Mouse (Mus musculus) induced T-regulatory cell, adult 2 months (primary cell): ENCODE data around the gene Fam120a.

ENCODE experiments used
- DNase-seq: peaks from one replicate; pipeline ENCODE4 v3.0.0-alpha.2; 2012; ENCODE audit warnings: low read depth

Gene Fam120a

DNA sequence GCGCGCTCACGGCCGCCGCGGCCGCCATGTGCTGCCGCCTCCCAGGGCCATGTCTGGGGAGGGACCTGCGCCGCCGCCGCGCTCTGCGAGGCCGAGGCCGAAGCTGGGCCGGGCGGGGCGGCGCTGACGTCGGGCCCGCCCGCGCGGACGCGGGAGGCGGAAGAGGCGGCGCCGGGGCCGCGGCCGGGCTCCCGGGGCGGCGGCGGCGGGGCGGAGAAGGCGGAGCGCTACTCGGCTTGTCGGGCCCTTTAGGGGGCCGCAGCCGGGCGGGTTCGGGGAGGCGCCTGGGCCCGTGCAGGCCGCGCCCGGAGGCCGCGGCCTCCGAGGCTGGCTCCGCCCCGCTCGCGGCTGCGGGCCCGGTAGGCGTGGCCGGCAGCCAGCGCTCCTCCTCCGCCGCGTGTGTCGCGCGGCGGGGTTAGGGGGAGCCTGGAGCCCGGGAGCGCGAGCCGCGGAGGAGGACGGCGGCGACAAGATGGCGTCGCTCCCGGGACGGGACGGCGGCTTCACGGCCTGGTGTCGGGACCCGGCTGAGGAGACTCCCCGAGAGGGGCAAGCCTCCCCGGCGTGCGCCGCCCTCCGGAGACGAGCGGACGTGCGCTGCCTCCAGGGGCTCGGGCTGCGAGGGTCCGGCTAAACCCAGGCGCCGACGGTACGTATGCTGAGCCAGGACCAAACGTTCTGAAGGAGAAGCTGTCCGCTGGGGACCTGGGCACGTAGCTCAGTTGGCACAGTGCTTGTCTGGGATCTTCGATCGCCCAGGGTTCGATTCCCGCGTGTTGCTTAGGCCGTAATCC, at the start of gene Fam120a:
TSS of gene Fam120a (minus strand) at position 62 of the 794 bp plus-strand sequence.
- peak; percentile 89 for DNase-seq

DNA sequence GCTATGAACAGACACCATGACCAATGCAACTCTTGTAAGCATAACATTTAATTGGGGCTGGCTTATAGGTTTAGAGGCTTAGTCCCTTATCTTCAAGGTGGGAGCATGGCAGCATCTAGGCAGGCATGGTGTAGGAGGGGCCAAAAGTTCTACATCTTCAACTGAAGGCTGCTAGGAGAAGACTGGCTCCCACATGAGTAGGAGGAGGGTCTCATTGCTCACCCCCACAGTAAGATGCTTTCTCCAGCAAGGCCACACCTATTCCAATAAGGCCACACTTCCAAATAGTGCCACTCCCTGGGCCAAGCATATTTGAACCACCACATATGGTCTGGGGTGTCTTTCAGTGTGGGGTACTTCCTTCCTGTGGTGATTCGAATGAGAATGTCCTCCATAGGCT, 49.6 kb upstream of the Fam120a start:
- DNase-seq = no peak

DNA sequence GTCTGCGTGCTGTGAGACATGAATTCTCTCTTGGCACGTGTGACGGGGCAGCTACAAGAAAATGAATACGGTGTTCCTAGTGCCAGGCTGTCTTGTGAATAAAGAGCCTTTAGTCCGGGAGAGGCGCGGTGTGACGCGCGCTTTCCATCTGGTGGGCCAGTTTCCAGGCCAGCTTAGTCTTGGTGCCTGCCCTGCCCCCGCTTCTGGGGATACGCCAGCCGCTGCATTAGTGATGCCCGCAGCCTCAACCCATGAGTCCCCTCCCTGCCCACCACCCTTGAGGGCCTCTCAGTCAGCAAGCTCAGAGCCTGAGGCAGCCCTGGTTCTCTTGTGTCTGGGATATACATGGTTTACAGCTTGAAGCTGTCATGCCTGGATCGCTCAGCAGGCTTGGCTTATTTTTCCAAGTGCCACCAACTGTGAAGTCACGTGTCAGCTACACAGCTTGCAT, 48.5 kb upstream of the Fam120a start:
- no peak for DNase-seq

DNA sequence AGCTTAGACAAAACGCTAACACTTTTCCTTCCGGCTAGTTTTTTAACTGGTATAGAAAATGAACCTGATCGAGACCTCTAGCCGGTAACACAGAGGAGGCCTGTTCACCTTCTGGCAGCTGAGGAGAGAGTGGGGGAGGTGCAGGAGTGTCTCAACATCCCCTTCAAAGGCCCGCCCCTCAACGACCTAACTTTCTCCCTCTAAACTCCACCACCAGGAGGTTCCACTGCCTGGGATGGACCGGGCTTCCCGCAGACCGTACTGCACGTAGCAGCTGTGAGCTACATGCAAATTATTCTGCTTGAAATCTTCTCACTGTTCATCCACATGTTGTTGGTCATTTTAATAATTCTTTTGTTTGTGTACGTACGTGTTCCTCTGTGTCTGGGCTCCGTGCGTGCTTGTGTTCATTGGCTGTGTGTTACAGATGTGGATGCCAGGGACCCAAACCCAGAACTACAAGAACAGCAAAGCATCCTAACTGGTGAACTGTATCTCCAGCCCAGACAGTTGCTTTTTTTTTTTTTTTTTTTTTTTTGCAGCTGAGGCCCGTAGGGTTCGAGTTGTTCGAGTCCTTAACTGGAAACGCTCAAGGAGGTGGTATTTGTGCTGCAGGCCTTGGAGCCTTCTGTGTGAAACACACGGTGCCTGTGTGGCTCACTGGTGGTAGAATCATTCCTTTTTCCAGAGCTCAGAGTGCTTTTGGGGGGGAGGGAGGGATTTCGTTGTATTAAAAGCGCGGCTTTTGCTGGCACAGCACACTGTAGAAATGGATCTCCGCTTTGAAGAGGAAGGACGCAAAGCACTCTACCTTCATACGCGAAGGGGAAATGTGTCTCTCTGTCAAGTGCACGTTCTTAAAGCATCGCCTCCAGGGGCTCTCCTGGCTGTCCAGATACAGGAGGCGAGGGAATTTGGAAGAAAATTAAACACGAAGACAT, 47.8 kb upstream of the Fam120a start:
- DNase-seq = peak; percentile 27

DNA sequence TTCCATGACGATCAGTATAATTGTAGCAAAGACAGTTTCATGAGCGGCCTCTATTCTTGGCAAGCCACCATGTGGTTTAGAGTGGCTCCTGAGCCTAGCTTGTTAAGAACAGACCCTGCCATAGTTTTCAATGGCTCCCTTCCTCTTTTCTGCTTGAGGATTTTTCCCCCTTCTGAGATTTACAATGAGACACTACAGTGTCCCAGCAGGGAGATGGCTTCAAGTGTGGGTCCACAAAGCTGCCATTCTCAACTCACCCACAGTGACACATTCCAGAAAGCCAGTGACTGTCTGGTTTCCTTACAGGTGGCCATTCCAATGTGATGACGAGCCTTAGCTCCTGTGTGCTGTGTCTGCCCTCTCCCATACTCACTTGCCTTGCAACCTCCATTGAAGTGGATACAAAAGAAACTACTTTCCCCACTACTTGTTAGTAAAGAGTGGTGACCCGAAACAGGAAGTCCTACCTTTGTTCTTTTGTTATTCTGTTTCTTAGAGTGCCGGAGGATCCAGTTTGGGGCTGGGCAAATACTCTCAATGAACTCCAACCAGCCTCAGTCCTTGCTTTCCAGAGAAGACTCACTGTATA, 45.5 kb upstream of the Fam120a start:
- no peak for DNase-seq

DNA sequence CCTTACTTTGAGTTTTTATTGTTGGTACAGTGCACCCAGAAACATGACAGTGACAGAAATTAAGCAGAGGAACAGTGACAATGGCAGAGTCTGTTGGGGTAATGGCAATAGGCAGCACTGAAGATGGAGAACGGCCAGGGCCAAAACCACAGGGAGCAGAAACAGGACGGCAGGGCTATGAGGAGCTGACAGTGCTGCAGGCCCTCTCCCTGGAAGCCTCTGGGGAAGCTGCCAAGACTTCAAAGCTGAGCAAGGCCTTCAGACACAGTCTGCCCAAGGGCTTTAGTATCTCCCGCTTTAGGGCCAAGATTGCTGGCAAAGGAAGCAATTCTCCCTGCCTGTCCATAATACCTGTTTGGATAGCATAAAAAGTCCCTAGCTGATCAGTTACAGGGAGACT, 33.9 kb upstream of the Fam120a start:
- DNase-seq = no peak

DNA sequence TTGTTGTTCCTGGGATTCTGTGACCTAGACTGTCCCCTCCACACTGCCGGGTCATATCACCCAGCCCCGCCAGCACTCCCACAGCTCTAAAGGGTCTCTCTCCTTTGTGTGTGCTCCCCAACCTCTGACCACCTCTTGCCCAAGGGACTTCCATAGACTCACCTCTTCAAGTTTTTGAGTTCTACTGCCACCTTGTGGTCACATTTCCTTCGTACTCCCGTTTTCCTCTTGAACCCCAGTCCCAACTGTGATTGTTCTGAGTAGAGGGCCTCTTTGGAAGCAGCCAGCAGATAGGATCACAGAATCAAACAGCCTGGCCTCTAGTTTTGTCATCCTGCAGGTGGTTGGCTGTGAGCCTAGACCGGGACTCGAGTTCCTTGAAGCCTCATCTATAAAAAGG, 30.8 kb upstream of the Fam120a start:
- peak; percentile 89 for DNase-seq

DNA sequence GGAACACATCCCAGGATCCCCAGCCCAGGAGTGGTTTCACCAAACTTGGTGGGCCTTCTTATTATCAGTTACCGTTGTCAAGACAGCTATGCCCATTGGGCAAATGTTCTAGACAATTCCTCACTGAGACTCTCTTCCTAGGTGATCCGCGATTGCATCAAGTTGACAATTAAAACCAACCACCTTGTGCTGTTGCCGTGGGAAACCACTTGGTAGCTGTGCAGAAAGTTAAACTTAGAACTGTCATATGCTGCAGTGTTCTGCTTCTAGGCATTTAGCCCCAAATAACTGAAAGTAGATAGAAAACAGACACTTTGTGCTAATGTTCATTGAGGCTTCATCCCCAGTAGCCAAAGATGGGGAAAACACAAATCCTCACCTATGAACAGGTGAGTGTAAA, 28.9 kb upstream of the Fam120a start:
- no peak for DNase-seq

DNA sequence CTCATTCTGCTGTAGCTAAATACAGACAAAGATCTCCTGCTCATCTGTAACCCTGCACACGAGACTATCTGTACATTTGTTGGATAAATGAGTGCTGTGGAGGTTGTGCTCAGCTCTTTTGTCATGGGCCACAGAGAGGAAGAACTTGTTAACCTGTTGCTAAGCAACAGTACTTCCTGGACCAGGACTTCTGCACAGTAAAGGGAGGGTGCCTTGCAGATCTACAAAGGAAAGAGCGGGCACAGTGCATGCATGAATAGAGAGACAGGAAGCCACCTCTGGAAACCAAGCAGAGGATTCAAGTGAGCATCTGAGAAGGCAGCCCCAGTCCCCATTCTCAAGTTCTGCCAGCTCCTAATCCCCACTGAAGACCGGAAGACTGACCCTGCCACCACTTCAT, 27.1 kb upstream of the Fam120a start:
- peak; percentile 64 for DNase-seq

DNA sequence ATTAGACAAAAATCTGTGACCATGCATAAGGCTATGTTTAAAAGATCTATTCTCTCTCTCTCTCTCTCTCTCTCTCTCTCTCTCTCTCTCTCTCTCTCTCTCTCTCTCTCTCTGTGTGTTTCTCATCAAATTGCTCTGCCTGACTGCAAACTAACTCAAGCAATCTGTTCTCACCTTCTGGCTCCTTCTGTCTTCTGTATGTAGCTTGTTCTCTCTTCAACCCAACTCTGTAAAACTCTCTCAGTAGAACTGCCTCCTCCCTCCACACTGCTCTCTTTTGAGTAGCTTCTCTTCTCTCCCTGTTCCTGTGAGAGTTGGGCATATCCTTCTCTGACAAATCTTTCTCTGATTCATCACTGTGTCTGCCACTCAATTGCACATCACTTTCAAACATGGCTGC, 25.1 kb upstream of the Fam120a start:
- DNase-seq = no peak

DNA sequence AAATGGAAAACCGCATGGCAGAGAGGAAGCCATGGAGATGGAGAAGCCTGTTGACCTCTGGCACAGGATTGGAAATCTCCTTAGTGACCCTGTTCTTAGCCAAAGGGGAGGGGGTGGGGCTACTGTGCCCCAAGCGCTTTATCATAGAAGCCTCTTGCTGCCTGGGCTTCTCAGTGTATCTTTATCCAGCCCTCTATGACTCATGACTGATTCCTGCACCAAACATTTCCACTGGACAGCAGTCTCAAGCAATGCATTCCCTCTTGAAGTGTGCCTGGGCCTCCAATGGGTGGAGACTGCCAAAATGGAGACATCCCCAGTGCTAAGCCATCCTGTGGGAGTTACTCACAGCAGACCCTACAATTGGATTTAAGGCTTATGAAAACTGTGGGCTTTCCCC, 22.3 kb upstream of the Fam120a start:
- no peak for DNase-seq

DNA sequence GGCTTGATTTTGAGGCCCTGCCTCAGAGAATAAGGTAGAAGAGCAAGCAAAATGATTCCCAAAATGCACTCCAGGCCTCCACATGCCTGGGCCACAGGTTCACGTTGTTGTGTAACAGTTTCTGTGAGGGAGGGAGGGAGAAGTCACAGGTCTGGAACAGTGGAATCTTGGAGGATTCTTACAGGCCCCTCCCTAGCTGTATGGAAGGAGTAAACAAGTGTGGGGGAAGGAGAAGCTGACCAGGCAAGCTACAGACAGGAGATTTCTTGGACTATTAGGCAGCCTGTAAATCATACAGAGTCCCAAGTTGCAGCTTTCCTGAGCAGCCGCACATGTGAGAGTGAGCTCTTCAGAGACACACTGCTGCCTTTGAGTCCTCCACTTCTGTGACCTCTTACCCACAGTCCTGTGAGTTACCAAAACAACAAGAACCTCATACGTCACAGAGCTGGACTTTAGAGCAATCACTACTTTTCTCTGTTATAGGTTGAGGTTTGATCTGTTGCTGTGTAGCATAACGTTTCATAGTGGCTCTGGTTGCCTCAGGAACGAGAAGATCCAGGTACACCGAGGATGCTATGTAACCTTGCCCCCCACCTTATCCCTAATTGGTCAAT, 14.8 kb upstream of the Fam120a start:
- no peak for DNase-seq

DNA sequence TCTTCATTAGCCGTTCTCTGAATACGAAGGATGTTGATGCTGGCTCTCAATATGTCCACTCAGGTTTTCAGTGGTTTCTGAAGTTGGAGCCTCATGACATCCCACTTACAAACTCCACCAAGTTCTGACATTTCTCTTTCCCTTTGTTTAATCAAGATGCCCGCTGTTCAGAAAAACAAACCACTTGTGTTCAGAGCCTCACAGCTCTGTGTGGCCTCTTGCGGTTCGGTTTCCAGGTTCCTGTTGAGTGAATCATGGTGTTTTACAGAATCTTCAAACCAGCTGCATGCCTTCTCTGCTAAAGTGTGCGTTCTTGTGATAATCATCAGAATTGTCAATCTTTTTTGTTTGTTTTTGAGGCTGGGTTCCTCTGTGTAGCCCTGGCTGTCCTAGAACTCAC, 11.3 kb upstream of the Fam120a start:
- peak; percentile 70 for DNase-seq

DNA sequence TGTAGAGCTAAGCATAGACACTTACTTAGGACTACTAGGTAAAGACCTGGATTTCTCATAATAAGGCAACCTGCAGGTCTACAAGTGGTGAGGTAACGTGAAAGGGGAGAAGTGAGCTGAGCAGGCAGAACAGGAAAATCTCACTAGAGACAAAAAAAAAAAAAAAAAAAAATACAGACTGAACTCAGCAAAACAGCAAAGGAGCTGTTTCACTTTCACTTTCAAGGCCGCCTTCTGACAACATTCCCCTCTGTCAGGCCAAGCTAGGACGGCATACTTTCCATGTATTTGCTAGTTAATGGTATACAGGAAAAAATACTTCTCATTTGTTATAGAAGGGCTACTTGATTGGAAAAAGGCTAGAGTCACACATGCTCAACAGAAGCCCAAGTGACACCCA, 10.0 kb upstream of the Fam120a start:
- DNase-seq = peak; percentile 84

DNA sequence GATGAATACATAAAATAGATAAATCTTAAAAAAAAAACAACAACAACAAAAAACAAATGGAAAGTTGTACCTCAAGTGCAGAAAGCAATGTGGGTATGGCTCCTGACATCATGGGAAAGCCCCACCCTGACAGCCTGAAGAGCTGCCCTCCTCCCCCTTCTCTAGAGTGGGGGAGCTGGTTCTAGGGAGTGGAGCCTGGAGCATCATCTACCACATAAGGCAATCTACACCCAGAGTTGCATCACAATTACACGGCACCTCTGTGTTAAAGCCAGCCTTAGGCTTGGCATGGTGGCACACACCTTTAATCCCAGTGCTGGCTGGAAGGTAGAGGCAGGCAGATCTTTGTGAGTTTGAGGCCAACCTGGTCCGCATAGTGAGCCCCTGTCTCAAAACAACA, 6.9 kb upstream of the Fam120a start:
- peak; percentile 61 for DNase-seq

DNA sequence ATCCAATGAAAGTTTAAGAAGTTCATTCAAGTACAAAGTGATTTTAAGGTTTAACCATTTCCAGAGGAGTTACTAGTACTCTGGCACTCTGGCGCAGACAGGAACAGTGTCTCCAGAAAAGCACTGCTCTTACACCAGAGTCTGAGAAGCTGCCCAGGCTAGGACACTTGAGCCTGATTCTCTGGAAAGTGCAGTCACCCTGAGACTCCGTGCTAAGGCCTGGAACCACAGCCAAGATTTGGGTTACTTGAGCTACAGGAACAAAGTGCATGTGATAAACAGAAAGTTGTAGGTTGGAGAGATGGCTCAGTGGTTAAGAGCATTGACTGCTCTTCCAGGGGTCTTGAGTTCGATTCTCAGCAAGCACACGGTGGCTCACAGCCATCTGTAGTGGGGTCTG, 6.4 kb upstream of the Fam120a start:
- peak; percentile 29 for DNase-seq

DNA sequence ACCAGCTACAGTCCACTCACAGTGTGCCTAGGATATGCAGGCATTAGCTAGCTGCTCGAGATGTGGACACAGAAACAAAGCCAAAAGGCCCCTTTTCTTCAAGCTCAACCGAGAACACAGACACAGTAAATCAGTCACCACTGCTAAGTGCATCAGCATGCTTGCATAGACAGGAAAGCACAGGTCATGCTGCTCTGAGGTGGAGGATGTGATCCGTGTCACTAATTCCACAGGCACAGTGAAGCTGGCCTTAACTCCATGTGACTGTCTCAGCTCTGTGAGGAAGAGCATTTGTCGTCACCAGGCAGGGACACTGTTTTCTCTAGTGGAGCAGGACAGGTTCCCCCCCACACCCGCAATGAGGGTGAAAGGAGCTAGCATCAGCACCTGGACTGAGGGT, 5.4 kb upstream of the Fam120a start:
- DNase-seq = no peak

DNA sequence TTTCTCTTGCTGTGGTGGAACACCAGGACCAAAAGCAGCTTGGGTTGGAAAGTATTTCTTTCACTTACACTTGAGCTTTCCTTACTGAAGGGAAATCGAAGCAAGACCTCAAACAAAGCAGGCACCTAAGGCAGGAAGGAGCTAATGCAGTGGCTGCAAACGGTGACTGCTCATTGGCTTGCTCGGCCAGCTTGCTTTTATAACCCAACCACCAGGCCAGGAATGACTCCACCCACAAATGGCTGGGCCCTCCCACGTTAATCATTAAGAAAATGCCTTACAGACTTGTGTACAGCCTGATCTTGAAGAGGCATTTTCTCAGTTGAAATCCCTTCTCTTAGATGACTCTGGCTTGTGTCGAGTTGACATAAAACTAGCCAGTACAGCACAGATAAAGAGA, 3.2 kb upstream of the Fam120a start:
- peak; percentile 56 for DNase-seq

DNA sequence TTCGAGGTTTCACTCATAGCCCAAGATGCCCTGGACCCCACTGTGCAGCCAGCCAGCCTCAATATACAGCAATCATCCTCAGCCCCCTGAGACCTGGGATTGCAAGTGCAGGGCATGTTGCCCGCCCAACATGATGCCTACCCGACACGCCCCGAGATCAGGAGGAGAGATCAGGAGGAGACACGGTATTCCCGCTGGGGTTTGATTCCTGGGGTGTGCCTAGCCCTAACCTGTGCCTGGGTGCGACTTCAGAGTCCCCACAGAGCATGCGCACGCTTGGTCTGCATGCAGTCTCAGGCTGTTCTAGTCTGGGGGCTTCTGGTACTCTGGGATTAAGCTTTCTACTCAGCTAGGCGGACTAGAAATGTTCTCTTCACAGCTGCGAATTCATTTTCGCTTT, 2.7 kb upstream of the Fam120a start:
- no peak for DNase-seq

DNA sequence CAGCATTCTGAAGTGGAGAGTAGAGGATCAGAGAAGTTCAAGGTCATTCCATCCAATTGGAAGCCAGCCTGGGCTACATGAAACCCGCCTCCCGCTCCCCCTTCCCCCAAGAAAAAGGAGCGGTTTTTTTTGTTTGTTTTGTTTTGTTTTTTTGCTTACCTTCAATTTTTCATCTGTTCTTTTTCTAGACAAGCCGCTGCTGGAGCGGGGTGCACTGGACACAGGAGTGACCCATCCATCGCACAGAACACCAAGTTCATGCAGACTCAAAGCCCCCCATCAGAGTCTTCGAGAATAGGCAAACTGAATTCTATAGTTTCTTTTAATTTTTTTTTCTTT, 902 bp upstream of the Fam120a start:
- no peak for DNase-seq

DNA sequence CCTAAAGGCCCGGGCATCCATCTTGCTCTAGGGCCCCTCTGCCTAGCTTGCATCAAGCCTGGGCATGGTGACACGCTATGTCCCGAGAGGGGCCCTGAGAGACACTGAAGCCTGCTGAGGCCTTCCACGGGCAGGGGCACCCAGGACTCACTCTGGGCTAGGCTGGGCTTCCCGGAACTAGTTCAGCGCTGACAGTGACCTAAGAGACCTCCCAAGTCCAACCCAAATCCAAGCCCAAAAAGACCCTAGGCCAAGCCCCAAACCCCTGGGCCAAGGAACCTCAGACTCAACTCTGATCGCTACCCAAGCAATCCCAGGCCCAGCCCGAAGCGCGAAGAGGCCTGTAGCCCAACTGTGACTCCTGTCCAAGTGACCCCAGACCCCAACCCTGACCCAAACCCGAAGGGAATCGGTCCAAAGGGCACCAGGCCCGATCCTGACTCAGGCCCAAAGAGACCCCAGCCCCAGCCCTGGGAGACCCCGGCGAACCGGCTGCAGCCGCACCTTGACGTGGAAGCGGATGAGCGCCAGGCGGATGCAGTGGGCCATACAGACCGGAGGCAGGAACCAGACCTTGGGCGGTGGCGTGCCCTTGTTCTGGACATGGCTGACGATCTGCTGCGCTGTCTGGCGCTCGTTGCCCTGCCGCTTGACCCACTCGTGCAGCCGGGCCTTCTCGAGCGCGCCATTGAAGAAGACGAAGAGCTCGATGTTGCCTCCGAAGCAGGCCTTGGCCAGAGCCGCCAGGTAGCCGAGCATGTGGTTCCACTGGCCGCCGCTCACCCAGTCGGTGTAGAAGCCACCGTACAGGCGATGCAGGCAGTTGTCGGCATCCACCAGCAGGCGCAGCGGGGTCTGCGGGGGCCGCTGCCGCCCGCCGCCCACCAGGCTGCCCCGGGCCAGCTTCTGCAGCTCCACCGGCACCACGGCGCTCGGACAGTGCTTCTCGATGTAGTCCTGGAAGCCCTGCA, 681 bp downstream of the Fam120a start:
- DNase-seq = peak; percentile 75
